9 mouse cellular contexts compared by ENCODE assay signal in the genomic region with DNA sequence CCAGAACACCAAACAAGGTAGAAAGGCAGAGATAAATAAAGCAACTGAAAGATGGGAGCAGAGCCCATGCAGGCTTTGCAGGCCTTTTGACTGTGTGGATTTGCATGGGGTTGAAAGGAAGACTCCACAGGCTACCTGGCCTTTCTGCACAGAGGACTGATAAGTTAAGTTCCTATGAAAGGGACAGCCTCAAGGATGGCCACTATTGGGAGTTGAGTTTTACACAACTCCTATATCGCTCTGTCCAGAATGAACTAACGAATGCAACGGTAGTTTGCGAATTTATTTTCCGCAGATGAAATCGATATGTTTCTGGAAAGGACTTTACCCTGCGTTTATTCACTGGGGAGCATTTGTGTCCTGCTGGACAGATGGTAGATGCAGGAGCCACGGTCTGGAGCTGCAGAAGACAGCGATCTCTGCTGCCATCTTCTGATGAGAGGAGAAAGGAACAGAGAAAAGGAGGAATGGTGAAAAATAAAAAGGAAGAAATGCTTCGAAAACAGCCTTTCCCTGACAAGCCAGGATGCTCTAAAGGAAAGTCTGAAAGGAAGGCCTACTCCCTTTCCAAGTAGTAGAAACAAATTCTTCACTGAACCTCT.
DNase-seq lines count a peak whose midpoint lies in the region; ATAC-seq and TF ChIP-seq lines count a peak whose summit lies in the region.
"Had no signal": no experiment of that assay in that cellular context is flagged by ENCODE, and none has a peak within 500 bp of the region (broad histone marks: within the 10 kb centered on the region; RNA-seq: fewer than 3 reads in every experiment).

No protein-coding gene starts in this region.

- no peak overlapping the region for H3K4me3 ChIP-seq in limb, embryonic 14.5 days (replicated peaks; ENCODE audit: low read length)
- no peak overlapping the region for H3K4me3 ChIP-seq in limb, embryonic 10.5 days

- H3K9me3 ChIP-seq in limb, embryonic 14.5 days (ENCODE audit: control insufficient read depth, low read length) = no peaks in the 10 kb centered on the region
- H3K9me3 ChIP-seq in limb, embryonic 10.5 days (replicated peaks) = no peaks in the 10 kb centered on the region

- H3K4me1 ChIP-seq in limb, embryonic 14.5 days (ENCODE audit: control insufficient read depth, insufficient read depth, low read length) = no peaks in the 10 kb centered on the region
- no peaks in the 10 kb centered on the region for H3K4me1 ChIP-seq in limb, embryonic 10.5 days

- DNase-seq in cerebellum, postnatal 25 days = peak; percentile 29 to 54
- DNase-seq in limb, embryonic 14.5 days (ENCODE audit: low spot score) = peak; percentile 23
- DNase-seq in limb, embryonic 10.5 days (ENCODE audit: low spot score) = no peak
- DNase-seq in layer of hippocampus, adult 9-11 months = peak; percentile 39
- DNase-seq in right cerebral cortex, postnatal 14 days = peak; percentile 27
- no peak for DNase-seq in adrenal gland, adult (ENCODE audit: inconsistent age in 2 of 2, low spot score in 1 of 2)
- DNase-seq in ovary, postnatal 10 days (ENCODE audit: low spot score) = no peak

- ATAC-seq in cerebellum, adult (ENCODE audit: insufficient number of reproducible peaks, low FRiP score, low TSS enrichment) = no peak
- no peak for ATAC-seq in limb, embryonic 14.5 days (ENCODE audit: low FRiP score, low read depth)

- H3K4me2 ChIP-seq in limb, embryonic 14.5 days (replicated peaks; ENCODE audit: low read depth, low read length, severe bottlenecking) = no peak overlapping the region

- H3K27ac ChIP-seq in limb, embryonic 14.5 days (replicated peaks; ENCODE audit: low read depth, low read length) = no peak overlapping the region
- no peak overlapping the region for H3K27ac ChIP-seq in limb, embryonic 10.5 days
- H3K27ac ChIP-seq: liver, embryonic 14.5 days had no signal

- H3K27me3 ChIP-seq in limb, embryonic 14.5 days (ENCODE audit: control insufficient read depth, insufficient read depth, low read length) = no peaks in the 10 kb centered on the region
- H3K27me3 ChIP-seq in limb, embryonic 10.5 days (ENCODE audit: low read depth, poor library complexity, severe bottlenecking) = no peaks in the 10 kb centered on the region

- H3K36me3 ChIP-seq in limb, embryonic 14.5 days (ENCODE audit: control insufficient read depth, insufficient read depth, low read length) = no peaks in the 10 kb centered on the region
- no peaks in the 10 kb centered on the region for H3K36me3 ChIP-seq in limb, embryonic 10.5 days

- TF ChIP-seq POLR2A in limb, embryonic 14.5 days (IDR thresholded peaks at IDR 0.05; ENCODE audit: borderline replicate concordance, extremely low read depth, insufficient read depth, insufficient read length) = no peak

- H3K9ac ChIP-seq in limb, embryonic 14.5 days (ENCODE audit: low read depth, low read length, severe bottlenecking) = no peak overlapping the region
- H3K9ac ChIP-seq: liver, embryonic 14.5 days had no signal

- 52% methylated on average over 10 of the region's 10 CpGs for WGBS in limb, embryonic 14.5 days
- WGBS in limb, embryonic 10.5 days = 75% methylated on average over 10 of the region's 10 CpGs

Comparison
In these comparisons a context has a peak if more than half of its experiments do, and no peak if none do; other contexts are left out.
1. DNase-seq: peak in cerebellum, postnatal 25 days (2 of 2), limb, embryonic 14.5 days (single experiment), layer of hippocampus, adult 9-11 months (single experiment) and right cerebral cortex, postnatal 14 days (single experiment); none in limb, embryonic 10.5 days (single experiment), adrenal gland, adult (0 of 2) and ovary, postnatal 10 days (single experiment).